Mouse (Mus musculus) hindbrain, embryonic 11.5 days (tissue): ENCODE measurements at regions not wholly inside any gene's neighbourhood (a gene's known extent, or its start where the extent isn't known, plus 50 kb on each side); places are given as distances from the start of the nearest gene placed in this dataset.

Experiments
- ATAC-seq: fragments of 200-750 bp; cut with Nextera tagmentation; 2 replicates; pipeline ENCODE4 v1.8.0; 2017; ENCODE audit warnings: mild to moderate bottlenecking, moderate TSS enrichment, moderate library complexity; ENCODE audit not compliant: low FRiP score
- DNase-seq: peaks from one replicate; pipeline ENCODE4 v3.0.0-alpha.2; 2015; ENCODE audit warnings: low spot score
- H3K27ac ChIP-seq: fragments of 300-500 bp; sonication (generic); 2 replicates; pipeline ENCODE4 v1.5.1; 2014; ENCODE audit warnings: mild to moderate bottlenecking, low read depth, low read length
- H3K27me3 ChIP-seq: fragments of 300-500 bp; sonication (generic); 2 replicates; pipeline ENCODE4 v1.6.1; 2014; ENCODE audit warnings: mild to moderate bottlenecking, low read length, moderate library complexity, mixed read lengths; ENCODE audit not compliant: control insufficient read depth, insufficient read depth
- H3K36me3 ChIP-seq: fragments of 300-500 bp; sonication (generic); 2 replicates; pipeline ENCODE4 v1.6.1; 2014; ENCODE audit warnings: mild to moderate bottlenecking, low read length, moderate library complexity, mixed read lengths; ENCODE audit not compliant: control insufficient read depth, insufficient read depth
- H3K4me1 ChIP-seq: fragments of 300-500 bp; sonication (generic); replicated peaks from 2 replicates; pipeline ENCODE4 v1.6.1; 2014; ENCODE audit warnings: low read length, mixed read lengths; ENCODE audit not compliant: control insufficient read depth, insufficient read depth
- H3K4me2 ChIP-seq: fragments of 300-500 bp; sonication (generic); replicated peaks from 2 replicates; pipeline ENCODE4 v1.6.1; 2014; ENCODE audit warnings: mild to moderate bottlenecking, low read depth, low read length
- H3K4me3 ChIP-seq: fragments of 300-500 bp; sonication (generic); 2 replicates; pipeline ENCODE4 v1.5.1; 2014; ENCODE audit warnings: low read depth, low read length
- H3K9ac ChIP-seq: fragments of 300-500 bp; sonication (generic); 2 replicates; pipeline ENCODE4 v1.6.1; 2014; ENCODE audit warnings: low read depth, low read length
- H3K9me3 ChIP-seq: fragments of 300-500 bp; sonication (generic); 2 replicates; pipeline ENCODE4 v1.6.1; 2016; ENCODE audit warnings: low read length; ENCODE audit not compliant: control insufficient read depth
- WGBS: fragments of 180-500 bp; shearing (Covaris S2); extraction: QIAGEN DNeasy Blood & Tissue Kit; methylation state at CpG from one replicate; pipeline ENCODE4 v1.1.7; 2014; 5-methylcytosine and 5-hydroxymethylcytosine counted together

GRCm38 (mm10) chr10:99929191-99929590 is 86.2 kb upstream of the Kitl start:
- Histone ChIP-seq H3K4me2 (no peak overlapping the region), H3K9me3 (no peaks in the 10 kb centered on the region), H3K9ac (no peak overlapping the region), H3K4me3 (no peak overlapping the region), H3K36me3 (no peaks in the 10 kb centered on the region), H3K27ac (no peak overlapping the region), H3K4me1 (no peaks in the 10 kb centered on the region), H3K27me3 (no peaks in the 10 kb centered on the region)
- 89% methylated on average over 6 of the region's 6 CpGs for WGBS
- no peak for DNase-seq
- ATAC-seq, result no peak

- DNase-seq (no peak), ATAC-seq (no peak)
Measured at GRCm38 (mm10) chr10:99927913-99928312, 87.5 kb upstream of the Kitl start.

DNA sequence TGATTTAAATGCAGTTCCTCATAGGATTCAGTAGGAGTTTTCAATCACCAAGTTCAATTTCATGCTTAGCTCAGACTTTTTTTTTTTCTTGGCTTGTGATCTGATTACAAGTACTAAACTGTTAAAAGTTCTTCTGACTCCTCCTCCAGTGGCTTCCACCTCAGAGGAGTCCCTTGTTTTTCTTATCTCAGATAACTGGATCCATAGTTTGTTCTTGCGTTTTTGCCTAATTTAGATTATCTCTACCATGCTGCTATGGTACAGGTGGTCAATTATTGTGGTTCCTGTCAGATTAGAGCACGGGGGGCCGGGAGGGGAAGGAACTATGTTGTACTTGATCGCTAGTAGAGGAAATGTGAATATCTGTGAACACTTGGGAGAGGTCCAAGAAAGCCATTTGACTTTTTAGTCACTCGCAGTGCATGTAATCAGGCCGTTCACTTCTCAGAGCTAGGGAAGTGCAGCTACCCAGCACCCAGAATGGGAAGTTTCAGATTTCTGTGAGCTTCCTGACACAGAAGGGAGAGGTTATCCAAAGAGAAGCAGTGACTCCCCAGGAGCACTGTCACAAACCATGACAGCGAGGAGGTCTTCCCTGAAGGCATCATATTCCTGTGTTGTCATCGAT is 89.0 kb upstream of the Kitl start:
- H3K4me2 ChIP-seq, result no peak overlapping the region
- 78% methylated on average over 8 of the region's 8 CpGs for WGBS
- H3K4me3 ChIP-seq, result no peak overlapping the region
- H3K36me3 ChIP-seq, result no peaks in the 10 kb centered on the region
- no peaks in the 10 kb centered on the region for H3K27me3 ChIP-seq
- H3K27ac ChIP-seq, result no peak overlapping the region
- no peak overlapping the region for H3K9ac ChIP-seq
- ATAC-seq (no peak), DNase-seq (no peak)
- H3K4me1 ChIP-seq, result no peaks in the 10 kb centered on the region
- no peaks in the 10 kb centered on the region for H3K9me3 ChIP-seq

More at GRCm38 (mm10) chr10:99927913-99928312, 87.5 kb upstream of the Kitl start:
- H3K36me3 ChIP-seq, result no peaks in the 10 kb centered on the region
- no peaks in the 10 kb centered on the region for H3K4me1 ChIP-seq
- no peak overlapping the region for H3K9ac ChIP-seq
- no peak overlapping the region for H3K27ac ChIP-seq
- H3K27me3 ChIP-seq, result no peaks in the 10 kb centered on the region
- H3K4me3 ChIP-seq, result no peak overlapping the region
- WGBS, result 94% methylated on average over 7 of the region's 7 CpGs
- H3K4me2 ChIP-seq, result no peak overlapping the region
- no peaks in the 10 kb centered on the region for H3K9me3 ChIP-seq

GRCm38 (mm10) chr10:99924541-99924940 is 90.9 kb upstream of the Kitl start:
- Histone ChIP-seq H3K9me3 (no peaks in the 10 kb centered on the region), H3K4me1 (no peaks in the 10 kb centered on the region), H3K4me2 (no peak overlapping the region), H3K27ac (no peak overlapping the region), H3K27me3 (no peaks in the 10 kb centered on the region), H3K4me3 (no peak overlapping the region), H3K9ac (no peak overlapping the region), H3K36me3 (no peaks in the 10 kb centered on the region)
- 93% methylated on average over 3 of the region's 3 CpGs for WGBS
- ATAC-seq (no peak), DNase-seq (no peak)

GRCm38 (mm10) chr10:99919925-99920324 is 95.5 kb upstream of the Kitl start:
- Histone ChIP-seq H3K4me2 (no peak overlapping the region), H3K36me3 (no peaks in the 10 kb centered on the region), H3K9ac (no peak overlapping the region), H3K9me3 (no peaks in the 10 kb centered on the region), H3K4me1 (no peaks in the 10 kb centered on the region), H3K4me3 (no peak overlapping the region), H3K27me3 (no peaks in the 10 kb centered on the region), H3K27ac (no peak overlapping the region)
- ATAC-seq, result no peak
- no peak for DNase-seq
- 85% methylated on average over 2 of the region's 2 CpGs for WGBS

- WGBS, result 92% methylated on average over 7 of the region's 7 CpGs
- no peak overlapping the region for H3K4me2 ChIP-seq
- H3K36me3 ChIP-seq, result no peaks in the 10 kb centered on the region
- no peak overlapping the region for H3K27ac ChIP-seq
- H3K9me3 ChIP-seq, result no peaks in the 10 kb centered on the region
- DNase-seq (no peak), ATAC-seq (no peak)
- no peaks in the 10 kb centered on the region for H3K27me3 ChIP-seq
- H3K4me1 ChIP-seq, result no peaks in the 10 kb centered on the region
- H3K4me3 ChIP-seq, result no peak overlapping the region
- no peak overlapping the region for H3K9ac ChIP-seq
Measured at GRCm38 (mm10) chr10:99918567-99919320, 96.7 kb upstream of the Kitl start.

DNA sequence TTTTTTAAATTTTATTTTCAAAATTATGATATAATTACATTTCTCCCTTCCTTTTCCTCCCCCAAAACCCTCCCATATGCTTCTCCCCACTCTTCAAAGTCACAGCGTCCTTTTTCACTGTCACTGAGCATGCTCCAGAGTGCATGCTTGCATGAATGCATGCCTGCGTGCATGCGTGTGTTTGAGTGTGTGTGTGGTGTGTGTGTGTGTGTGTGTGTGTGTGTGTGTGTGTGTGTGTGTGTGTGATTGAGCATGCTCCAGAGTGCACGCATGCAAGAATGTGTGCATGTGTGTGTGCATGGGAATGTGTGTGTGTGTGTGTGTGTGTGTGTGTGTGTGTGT is 101.6 kb upstream of the Kitl start:
- no peak for ATAC-seq
- Histone ChIP-seq H3K9ac (no peak overlapping the region), H3K9me3 (no peaks in the 10 kb centered on the region), H3K4me3 (no peak overlapping the region), H3K36me3 (no peaks in the 10 kb centered on the region), H3K4me1 (no peaks in the 10 kb centered on the region), H3K27ac (no peak overlapping the region), H3K4me2 (no peak overlapping the region), H3K27me3 (no peaks in the 10 kb centered on the region)
- WGBS, result 91% methylated on average over 4 of the region's 4 CpGs
- DNase-seq, result no peak

DNA sequence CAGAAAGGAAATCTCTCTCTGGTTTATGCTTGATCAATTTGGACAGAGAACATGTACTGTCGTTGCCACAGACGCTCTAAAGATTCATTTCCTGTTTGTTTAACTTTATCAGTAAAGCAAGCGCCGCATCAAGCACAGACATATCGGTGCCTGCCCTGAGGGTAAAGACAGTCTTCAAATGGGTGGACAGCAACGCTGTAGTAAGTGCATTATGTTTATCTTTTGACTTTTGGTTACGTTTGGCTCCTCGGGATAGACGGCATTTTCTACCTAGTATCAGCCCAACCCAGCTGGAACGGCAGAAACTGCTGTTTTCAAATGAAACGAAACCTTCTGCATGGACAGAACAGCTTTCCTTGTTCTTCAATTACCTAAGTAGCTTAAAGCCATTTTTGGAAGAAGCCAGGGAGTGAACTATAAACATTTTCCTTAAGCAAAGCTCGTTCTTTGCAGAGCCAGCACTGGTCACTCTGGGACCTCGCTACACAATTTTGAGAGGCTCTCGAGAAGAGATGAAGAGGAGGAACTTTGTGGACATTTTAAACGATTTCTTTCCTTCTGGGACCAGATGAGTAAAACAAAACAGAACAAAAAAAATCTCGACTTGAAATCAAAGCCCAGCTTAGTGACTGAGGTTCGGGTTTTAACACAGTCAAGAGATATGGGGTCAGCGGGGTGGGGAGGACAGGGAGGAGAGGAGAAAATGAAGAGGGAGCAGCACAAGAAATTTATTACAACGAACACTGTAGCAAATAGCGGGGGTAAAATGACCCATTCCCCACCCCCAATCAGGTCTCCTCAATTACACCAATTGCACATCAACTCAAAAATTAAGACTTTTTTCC is 102.2 kb upstream of the Kitl start:
- DNase-seq, result no peak
- Histone ChIP-seq H3K36me3 (no peaks in the 10 kb centered on the region), H3K4me2 (no peak overlapping the region), H3K4me1 (no peaks in the 10 kb centered on the region), H3K4me3 (no peak overlapping the region), H3K9me3 (no peaks in the 10 kb centered on the region), H3K27ac (no peak overlapping the region), H3K9ac (no peak overlapping the region), H3K27me3 (no peaks in the 10 kb centered on the region)
- WGBS, result 74% methylated on average over 20 of the region's 20 CpGs
- no peak for ATAC-seq
